Mouse (Mus musculus): Measurements from ENCODE around the gene Rere.

Gene Rere

DNA sequence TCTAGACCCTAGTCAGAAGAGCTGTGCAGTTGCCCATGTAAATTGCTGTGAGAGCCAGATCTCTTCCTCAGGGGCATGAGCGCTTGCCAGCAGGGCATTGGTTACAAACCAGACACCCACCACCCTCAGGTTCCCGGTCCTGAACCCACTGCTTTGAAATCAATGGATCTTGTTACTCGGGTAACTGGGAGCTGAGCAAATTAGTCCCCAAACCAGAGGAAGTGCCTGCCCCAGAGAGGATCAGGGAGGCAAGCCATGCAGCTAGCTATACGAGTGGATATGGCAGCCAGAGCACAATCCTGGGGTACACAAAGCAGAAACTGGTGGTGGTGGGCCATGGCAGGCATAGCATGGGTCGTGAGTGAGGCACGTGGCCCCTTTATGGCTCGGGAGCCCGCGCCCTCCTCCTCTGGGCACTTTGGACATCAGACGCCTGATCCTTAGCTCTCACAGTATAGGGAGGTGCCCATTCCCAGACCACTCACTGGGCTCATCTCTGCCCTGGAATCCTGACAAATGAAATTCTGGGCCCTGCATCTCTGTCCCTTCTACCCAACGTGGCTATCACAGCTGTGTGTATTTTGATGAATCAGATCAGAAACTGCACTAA is 342.9 kb downstream of the Rere start:
- no peak for DNase-seq

DNA sequence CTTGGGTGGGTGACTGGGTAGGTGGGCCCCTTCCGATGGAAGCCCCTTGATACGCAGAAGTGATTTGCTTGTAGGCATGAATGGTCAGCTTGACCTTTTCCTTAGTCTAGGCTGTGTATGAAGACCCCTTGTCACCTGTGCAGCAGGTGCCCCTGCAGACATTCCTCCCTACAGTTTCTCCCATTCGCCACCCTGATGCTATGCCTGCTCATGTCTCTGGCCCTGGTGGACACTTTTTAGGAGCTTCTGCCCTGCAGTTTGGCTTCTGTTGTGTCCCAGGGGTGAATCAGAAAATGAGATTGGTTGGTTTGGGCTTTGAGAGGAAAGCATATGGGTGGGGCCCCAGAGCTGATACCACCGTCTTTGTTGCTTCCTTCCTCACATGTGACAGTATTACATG is 343.5 kb downstream of the Rere start:
- DNase-seq: no peak

DNA sequence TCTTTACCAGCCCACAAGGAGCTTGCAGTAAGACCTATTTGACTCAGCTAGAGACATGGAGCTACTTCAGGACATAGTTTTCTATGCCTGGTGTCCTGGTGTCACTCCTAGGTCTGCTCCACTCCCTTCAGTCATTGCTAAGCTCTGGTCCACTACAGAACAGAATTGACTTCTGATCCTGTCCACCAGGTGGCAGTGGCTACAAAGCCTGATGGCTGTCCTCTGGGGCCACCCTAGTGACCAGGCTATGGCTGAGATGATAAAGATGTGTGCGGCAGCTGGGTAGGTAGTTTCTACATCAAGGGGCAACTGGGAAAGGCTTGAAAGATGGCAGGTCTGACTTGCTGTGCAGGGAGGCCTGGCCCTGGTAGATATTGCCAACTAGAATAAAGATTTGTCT is 344.0 kb downstream of the Rere start:
- DNase-seq: peak; percentile 84

DNA sequence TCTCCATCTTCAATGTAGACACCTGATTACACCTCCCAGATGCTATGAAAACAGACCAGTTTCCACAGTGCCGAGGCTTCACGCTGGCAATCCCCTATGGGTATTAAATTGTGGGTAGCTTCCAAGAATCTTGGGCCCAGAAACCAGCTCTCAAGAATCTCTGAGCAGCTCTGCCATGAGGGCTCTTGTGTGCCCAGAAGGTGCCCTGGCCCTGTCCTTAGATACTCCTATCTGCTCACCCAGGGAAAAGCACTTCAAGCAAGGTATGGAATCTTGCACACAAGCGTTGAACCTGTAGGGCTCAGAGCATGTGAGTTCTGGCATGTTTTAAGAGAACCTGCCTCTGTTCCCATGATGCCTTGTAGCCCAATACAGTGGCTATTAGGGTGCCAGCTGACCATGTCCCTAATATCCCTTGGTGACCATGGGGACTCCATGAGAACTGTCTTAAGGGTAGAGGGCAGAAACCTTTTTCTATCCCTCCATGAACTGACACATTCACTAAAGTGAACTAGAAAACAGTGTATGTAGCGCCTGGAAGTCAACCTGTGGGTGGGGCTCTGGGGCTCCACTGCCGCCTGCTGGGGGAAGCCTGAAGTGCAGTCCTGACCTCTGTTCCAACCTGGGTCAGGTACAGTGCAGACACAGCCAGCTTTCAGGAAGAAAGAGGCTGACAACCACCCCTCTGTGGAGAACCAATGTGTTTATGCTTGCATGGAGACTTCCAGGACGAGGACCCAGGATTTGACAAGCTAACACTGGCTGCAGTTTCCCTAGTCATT is 344.7 kb downstream of the Rere start:
- peak; percentile 81 for DNase-seq

DNA sequence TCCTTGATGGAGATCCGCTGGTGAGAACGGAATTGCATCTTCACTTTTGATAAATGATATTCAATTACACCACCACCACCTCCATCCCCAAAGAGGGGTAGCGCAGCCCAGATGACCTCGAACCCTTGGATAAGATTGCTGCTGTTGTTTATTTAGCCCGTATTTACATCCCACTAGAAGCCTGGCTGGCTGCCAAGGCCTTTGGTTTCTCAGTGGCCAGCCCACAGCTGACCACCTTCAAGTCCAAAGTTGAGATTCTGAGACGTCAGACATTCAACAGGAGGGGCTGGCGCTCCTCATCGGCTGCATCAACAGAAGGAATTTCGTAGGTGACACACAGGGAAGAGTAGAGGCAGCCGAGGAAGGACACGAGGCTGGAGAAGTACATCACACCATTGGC is 347.8 kb downstream of the Rere start:
- DNase-seq: peak; percentile 77

DNA sequence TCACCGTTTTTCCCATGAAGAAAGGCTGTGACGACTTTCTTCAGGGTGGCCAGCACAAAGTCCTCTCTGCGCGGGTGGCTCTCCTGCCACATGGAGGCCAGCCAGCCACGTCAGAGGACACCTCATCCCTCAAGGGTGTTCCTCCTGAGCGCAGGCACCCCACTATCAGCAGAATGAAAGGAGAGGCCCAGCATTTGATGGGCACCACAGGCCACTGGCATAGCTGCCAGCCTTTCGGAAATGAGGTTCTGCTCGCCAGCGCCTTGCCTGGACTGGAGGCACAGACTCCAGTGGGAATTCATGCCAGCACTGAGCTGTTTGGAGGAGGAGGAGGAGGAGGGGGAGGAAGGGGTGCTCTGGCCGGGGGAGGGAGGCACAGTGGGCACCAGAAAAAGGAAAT is 354.1 kb downstream of the Rere start:
- DNase-seq: no peak

DNA sequence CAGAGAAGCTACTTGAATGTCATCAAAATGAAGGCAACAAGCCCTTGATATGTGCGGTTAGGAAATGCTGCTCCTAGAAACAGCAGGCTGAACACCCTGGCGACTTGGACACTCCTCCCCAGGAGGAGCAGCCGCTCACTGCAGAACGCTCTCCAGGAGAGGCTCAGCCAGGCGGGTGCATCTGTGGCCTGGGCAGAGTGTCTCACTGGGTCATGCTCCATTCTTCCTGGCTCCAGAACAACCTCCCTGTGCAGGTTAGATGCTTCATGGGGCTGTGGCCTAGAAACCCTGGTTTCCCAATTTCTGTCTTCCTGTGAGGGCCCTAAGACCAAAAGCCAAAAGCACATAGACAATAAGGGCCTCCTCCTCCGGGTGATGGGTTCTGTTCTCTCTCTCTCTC is 355.2 kb downstream of the Rere start:
- no peak for DNase-seq

DNA sequence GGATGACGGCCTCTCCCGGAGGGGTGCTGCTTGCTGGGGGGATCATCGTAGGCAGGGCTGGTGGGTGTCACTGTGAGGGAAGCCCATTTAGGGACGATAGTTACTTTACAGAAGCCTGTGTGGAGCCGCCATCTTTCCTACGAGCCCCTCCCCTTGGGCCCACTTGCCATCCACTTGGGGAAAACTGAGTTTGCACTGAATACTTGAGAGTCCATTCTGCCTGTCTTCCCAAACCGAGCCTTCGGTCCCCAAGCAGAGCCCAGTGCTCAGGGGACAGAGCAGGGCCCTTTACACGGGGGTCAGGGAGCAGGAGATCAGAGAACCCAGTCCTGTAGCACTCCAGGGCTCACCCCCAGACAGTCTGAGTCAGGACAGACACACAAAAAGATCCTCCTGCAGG is 362.9 kb downstream of the Rere start:
- no peak for DNase-seq

DNA sequence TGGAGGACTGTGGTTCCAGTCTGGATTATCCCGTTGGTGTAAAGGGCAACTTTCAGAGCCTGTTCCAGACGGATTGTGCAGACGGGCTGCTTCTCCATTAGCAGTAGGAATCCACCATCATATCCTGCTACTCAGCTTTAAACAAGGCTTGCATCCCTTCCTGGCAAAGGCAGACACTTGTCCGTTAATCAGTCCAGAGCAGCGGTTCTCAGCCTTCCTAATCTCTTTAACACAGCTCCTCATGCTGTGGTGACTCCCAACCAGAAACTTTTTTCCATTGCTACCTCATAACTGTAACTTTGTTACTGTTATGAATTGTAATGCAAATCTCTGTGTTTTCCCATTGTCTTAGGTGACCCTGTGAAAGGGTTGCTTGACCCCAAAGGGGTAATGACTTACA is 367.9 kb downstream of the Rere start:
- DNase-seq: no peak

DNA sequence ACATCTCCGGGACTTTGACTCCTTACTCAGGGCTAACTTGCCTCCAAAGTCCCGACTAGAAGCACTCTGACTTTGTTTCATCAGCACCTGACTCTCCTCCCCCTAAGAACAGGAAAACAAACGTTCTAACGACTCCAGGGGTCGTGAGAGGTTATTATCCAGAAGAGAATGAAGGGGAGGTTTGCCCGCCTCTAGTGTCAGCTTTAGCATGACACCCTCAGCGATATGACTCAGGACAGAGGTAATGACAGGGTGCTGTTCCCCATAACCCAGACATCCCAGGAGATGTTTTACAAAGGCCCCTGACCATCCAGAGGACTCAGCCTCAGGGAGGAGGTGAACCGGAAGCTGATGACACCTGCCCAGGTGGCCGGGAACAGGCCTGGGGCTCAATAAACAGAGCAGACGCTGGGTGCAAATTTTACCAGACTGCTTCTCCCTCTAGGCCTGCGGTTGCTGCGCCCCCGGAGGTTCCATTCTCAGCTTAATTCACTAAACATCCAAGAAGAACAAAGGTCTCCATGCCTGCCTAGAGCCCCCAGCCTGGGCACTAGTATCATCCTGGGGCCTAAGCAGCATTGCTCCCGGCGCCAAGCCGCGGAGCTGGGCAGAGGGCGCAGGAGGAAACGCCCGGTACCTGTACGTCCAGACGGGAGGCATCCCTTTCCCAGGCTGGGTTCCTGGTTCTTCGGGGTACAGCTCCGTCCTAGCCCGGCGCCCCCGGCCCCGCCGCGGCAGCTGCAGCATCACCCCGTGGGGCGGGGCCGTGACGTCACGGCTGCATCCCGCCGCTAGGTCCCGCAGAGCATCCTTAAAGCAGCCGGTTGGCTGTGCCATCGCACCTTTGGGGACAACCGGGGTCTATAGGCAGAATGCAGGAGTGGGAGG is 370.2 kb downstream of the Rere start, which contains the start of gene Slc45a1:
Gene Slc45a1 (minus strand): TSS at position 785 of the 888 bp plus-strand sequence.
- no peak for DNase-seq

DNA sequence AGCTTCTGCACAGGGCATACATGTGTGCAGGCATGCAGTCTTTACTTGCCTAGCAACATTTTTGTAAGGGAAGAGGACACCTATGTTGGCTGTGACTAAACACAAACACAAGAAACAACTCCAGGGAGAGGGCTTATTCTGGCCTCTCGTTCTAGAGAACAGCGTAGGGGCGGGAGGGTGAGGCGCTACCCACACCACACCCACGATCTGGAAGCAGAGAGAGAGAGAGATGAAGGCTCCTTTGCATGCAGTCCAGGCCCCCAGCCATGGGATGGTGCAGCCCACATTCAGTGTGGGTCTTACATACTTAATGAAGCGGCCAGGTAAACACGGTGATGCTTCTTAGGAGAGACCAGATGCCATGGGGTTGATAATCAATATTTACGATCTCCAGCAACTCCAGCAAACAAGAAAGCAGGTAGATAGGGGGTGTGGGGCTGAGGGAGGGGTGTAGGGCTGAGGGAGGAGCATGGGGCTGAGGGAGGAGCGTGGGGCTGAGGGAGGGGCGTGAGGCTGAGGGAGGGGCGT is 371.7 kb downstream of the Rere start:
- DNase-seq: no peak

DNA sequence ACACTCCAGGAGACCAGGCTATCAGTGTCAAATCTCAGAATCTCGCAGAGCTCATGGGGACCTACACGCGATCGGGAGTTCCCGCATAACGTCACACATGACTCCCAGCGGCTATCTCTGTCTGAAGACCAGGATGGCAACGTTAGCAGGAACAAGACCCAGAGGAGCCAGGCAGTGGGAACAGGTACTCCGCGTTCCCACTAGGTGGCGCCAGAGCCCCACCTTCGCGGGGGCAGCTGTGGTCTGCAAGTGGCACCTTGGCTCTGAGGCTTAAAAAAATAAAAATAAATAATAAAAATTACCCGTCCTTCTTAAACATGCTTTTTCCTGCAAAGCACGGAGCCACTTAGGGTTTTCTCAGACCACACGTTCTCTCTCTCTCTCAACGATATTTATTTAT is 374.5 kb downstream of the Rere start:
- DNase-seq: peak; percentile 89

DNA sequence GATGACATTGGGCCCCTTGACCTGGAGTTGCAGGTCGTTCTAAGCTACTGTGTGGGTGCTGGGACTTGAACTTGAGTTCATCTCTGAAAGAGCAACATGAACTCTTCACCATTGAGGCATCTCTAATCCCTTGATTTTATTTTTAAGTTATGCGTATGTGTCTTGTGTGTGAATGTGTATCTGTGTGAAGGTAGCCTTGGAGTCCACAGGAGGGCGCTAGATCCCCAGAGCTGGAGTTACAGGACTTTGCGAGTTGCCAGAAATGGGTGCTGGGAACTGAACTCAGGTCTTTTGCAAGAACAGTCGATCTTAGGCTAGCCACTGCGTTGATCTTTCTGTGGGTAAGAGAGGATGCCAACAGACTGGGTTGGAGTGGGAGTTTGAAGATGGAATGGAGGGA is 375.1 kb downstream of the Rere start:
- DNase-seq: peak; percentile 41

DNA sequence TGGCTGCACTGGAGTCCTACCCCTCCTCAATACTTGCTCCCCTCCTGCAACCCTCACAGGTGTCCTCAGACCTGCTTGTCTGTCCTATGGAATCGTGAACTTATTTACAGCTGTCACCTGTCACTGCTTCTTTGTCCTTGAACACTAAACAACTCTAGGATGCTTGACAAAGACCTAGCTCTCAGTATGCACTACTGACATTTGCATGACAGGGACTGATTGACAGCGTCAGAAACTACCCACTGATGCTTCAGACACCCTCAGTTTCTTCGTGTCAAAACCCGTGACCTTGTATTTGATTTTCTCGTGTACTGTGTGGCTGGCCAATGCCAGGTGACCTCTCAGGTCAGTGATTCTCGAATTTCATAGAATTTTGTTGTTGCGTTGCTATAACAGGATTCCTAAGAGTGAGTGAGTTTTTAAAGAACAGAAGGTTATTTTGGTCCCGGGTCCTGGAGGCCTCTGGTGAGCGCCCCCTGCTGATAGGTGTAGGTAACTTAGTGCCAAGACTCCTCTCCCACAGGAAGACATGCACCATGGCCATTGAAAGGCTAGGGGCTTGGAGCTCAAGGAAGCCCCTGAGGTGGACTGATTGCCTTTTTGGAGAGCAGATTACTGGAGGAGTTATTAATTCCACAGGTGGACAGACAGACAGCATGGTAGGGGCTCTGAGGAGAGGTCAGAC is 378.6 kb downstream of the Rere start:
- no peak for DNase-seq

DNA sequence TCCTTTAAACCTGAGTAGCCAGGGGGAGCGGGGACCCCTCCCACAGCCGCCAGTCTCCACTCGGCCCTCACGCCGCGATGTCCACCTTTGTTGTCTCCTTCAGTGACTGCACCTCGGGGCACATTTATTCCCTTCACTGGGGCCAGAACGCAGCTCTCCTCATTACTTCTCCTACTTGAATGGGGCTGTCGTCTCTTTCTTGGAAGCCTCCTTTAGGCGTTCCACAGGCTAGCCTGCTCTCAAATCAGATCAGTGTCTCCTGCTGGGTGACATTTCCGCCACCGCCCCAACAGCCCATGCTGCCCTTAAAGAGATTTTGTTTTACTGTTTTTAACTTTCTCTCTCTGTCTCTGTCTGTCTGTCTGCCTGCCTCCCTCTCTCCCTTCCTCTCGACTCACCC is 380.4 kb downstream of the Rere start:
- no peak for DNase-seq

DNA sequence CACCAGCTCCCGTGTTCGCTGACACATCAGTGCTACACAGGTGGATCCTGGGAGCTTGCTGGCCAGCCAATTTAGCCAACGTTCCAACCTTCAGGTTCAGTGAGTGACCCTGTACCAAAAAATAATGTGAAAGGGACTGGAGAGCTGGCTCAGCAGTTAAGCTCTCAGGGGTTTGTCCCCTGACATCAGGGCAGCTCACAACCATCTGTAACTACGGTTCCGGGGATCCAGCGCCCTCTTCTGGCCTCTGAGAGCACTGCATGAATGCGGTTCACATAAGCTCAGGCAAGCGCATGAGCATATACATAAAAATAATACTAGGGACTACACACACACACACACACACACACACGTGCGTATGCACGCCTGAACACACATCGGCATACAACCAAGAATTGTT is 381.7 kb downstream of the Rere start:
- DNase-seq: peak; percentile 48

DNA sequence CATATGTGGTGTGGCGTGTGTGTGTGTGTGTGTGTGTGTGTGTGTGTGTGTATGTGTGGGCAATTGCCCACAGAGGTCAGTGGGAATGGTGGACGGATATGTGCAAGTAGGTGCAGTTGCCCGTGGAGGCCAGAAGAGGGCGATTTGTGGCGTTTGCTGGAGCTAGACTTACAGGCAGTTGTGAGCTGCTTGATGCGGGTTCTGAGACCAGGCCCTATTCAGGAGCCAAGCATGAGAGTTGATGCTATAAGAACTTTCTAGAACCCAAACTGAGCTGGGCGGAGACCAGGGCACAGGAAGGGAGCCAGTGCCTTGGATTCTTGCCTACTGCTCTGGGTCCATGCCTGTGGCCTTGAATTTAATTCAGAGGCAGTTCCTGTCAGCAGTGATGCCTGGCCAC is 383.3 kb downstream of the Rere start:
- DNase-seq: no peak

DNA sequence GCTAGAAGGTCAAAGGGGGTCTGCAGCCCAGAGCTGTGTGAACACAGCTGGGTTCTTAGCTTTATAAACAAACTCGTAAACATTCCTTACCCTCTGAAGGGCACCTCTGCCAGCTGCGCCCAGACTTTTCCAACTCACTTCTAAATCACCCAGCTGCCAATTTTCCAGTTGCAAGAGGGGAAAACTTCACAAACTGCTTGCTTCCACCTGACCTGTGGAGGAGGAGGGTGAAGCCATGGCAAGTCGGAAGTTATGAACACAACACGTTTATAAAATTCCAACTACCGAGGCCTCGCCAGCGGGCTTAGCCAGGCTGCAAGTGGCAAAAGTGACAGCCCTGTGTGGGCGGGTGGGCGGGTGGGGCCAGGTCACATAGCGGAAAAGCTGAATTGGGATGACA is 384.4 kb downstream of the Rere start:
- no peak for DNase-seq

Data from kidney, postnatal 14 days (tissue).